Mouse (Mus musculus) C2C12 (cell line): Measurements from ENCODE around the gene Gpm6a.

Experiments used
- CEBPB ChIP-seq: IDR thresholded peaks from one replicate; pipeline ENCODE4 v1.6.1; 2011; ENCODE audit warnings: low read depth, mild to moderate bottlenecking, control low read depth, moderate library complexity
- CTCF ChIP-seq: IDR thresholded peaks from one replicate; pipeline ENCODE4 v1.5.1; 2011; ENCODE audit not compliant: control insufficient read depth, insufficient read depth, insufficient read length
- FOSL1 ChIP-seq: IDR thresholded peaks from one replicate; pipeline ENCODE4 v1.8.0; 2011; ENCODE audit warnings: mild to moderate bottlenecking, low read length; ENCODE audit not compliant: poor library complexity, insufficient read depth, severe bottlenecking
- MAX ChIP-seq: IDR thresholded peaks from one replicate; pipeline ENCODE4 v1.6.1; 2011; ENCODE audit warnings: mild to moderate bottlenecking, control low read depth
- MYOD1 ChIP-seq: IDR thresholded peaks from one replicate; pipeline ENCODE4 v1.6.1; 2011; ENCODE audit warnings: low read depth; ENCODE audit not compliant: control insufficient read depth, insufficient read length
- MYOG ChIP-seq: IDR thresholded peaks from one replicate; pipeline ENCODE4 v1.6.1; 2011; ENCODE audit not compliant: control insufficient read depth, insufficient read length; ENCODE audit errors: extremely low read depth
- USF1 ChIP-seq: IDR thresholded peaks from one replicate; pipeline ENCODE4 v1.6.1; 2011; ENCODE audit warnings: low read depth, mild to moderate bottlenecking, control low read depth, moderate library complexity

DNA sequence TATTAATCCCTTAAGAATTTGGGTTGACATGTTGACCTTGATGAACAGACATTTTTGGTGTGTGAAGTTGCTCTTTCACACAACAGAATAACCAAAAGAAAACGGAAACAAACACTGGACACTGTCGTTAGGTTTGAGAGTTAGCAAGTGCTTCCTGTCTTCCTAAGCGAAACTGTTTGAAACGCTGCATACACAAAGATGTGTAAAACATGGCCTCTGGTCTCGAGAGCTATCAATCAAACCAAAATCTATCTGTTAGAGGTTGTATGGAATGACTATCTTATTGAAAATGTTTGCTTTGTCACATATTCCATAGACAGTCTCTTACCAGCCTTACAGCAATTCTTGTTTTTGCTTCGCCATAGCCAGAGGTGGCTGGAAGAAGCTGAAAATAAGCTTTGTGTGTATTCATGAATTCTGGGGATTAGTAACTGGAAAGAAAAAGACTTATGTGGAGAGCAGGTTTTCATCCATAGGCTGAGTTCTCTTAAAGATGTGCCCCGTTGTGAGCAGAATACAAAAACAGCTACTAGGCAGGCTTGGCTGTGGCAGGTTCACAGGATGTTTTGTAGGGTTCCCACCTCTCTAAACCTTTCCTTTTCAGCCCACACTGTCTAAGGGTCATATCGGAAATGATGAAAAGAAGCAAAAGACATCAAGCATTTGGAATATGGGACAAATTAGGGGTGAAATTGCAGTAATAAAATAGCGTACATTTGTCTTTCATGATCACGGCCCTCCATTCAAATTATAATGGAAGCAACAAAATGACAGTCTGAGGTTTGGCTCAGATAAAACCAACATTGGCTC is 71.4 kb downstream of the Gpm6a start:
- TF ChIP-seq MAX, result no peak
- TF ChIP-seq CTCF, result no peak
- TF ChIP-seq MYOD1, result no peak
- no peak for TF ChIP-seq MYOG
- TF ChIP-seq USF1, result no peak
- no peak for TF ChIP-seq FOSL1
- no peak for TF ChIP-seq CEBPB
